Mouse (Mus musculus) hindbrain, embryonic 11.5 days (tissue): ENCODE results near the gene Zbtb3. TPM values are rescaled to one million over a fixed set of nuclear protein-coding genes. Genes with fewer than 3 reads are reported as not detected.
A peak's percentile ranks its signal among the peaks of the same experiment; 100 is the strongest.
"Not testable (repeated sequence)": the region's sequence is repeated elsewhere in the genome, so short reads cannot be mapped to it uniquely, and the experiment has no call there.

Source experiments
- ATAC-seq: fragments of 200-750 bp; cut with Nextera tagmentation; 2 replicates; pipeline ENCODE4 v1.8.0; 2017; ENCODE audit warnings: mild to moderate bottlenecking, moderate TSS enrichment, moderate library complexity; ENCODE audit not compliant: low FRiP score
- DNase-seq: peaks from one replicate; pipeline ENCODE4 v3.0.0-alpha.2; 2015; ENCODE audit warnings: low spot score
- H3K27ac ChIP-seq: fragments of 300-500 bp; sonication (generic); 2 replicates; pipeline ENCODE4 v1.5.1; 2014; ENCODE audit warnings: mild to moderate bottlenecking, low read depth, low read length
- H3K27me3 ChIP-seq: fragments of 300-500 bp; sonication (generic); 2 replicates; pipeline ENCODE4 v1.6.1; 2014; ENCODE audit warnings: mild to moderate bottlenecking, low read length, moderate library complexity, mixed read lengths; ENCODE audit not compliant: control insufficient read depth, insufficient read depth
- H3K36me3 ChIP-seq: fragments of 300-500 bp; sonication (generic); 2 replicates; pipeline ENCODE4 v1.6.1; 2014; ENCODE audit warnings: mild to moderate bottlenecking, low read length, moderate library complexity, mixed read lengths; ENCODE audit not compliant: control insufficient read depth, insufficient read depth
- H3K4me1 ChIP-seq: fragments of 300-500 bp; sonication (generic); replicated peaks from 2 replicates; pipeline ENCODE4 v1.6.1; 2014; ENCODE audit warnings: low read length, mixed read lengths; ENCODE audit not compliant: control insufficient read depth, insufficient read depth
- H3K4me2 ChIP-seq: fragments of 300-500 bp; sonication (generic); replicated peaks from 2 replicates; pipeline ENCODE4 v1.6.1; 2014; ENCODE audit warnings: mild to moderate bottlenecking, low read depth, low read length
- H3K4me3 ChIP-seq: fragments of 300-500 bp; sonication (generic); 2 replicates; pipeline ENCODE4 v1.5.1; 2014; ENCODE audit warnings: low read depth, low read length
- H3K9ac ChIP-seq: fragments of 300-500 bp; sonication (generic); 2 replicates; pipeline ENCODE4 v1.6.1; 2014; ENCODE audit warnings: low read depth, low read length
- H3K9me3 ChIP-seq: fragments of 300-500 bp; sonication (generic); 2 replicates; pipeline ENCODE4 v1.6.1; 2016; ENCODE audit warnings: low read length; ENCODE audit not compliant: control insufficient read depth
- WGBS: fragments of 180-500 bp; shearing (Covaris S2); extraction: QIAGEN DNeasy Blood & Tissue Kit; methylation state at CpG from one replicate; pipeline ENCODE4 v1.1.7; 2014; 5-methylcytosine and 5-hydroxymethylcytosine counted together
- polyA plus RNA-seq: library from polyadenylated mRNA; unstranded; fragments of >200 nt; fragmentation: Nextera tagmentation; extraction: Ambion mirVana; gene quantifications from 2 replicates; pipeline ENCODE4 v1.2.1, GENCODE M21; 2014

Zbtb3 gene
- polyA plus RNA-seq, 1 experiment from 2014 or later: 7.5 TPM

DNA sequence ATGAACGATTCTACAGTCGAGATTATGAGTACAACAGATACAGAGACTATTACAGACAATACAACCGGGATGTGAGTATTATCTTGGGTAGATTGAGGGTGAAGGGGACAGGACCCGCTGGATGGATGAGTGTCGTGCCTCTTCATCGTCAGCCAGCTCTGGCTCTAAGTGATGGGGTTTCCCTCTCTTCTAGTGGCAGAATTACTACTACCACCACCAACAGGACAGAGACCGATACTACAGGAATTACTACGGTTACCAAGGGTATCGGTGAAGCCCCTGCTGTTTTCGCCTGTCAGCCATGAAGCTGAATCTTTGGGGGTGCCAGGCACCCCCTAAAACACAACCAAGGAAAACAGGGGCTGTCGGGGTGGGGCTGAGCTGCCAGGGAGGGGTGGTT, 28.9 kb downstream of the Zbtb3 start:
- Histone ChIP-seq H3K4me1 (no peaks in the 10 kb centered on the region), H3K4me3 (no peak overlapping the region), H3K4me2 (no peak overlapping the region), H3K27ac (no peak overlapping the region), H3K36me3 (peaks cover 31% of the 10 kb centered on the region), H3K27me3 (no peaks in the 10 kb centered on the region), H3K9ac (no peak overlapping the region), H3K9me3 (no peaks in the 10 kb centered on the region)
- ATAC-seq (no peak), DNase-seq (no peak)
- WGBS: 89% methylated on average over 11 of the region's 11 CpGs

DNA sequence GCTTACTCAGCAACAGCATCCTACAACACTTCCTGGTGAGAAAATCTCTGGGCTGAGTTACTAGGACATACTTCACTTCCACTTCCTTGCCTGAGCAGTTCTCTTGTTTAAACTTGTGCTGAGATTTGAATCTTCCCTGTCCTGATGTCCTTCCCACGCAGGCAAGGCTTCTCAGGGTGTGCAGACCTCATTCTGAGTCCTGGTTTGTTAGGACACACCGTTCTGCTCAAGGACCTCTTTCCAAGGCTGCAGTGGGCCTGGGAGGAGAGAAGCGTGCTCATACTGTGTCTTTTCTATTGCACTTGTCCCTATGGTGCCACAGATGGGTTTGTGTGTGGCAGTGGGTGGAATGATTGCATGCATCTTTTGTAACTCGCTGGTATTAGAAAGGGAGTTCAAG, 30.6 kb downstream of the Zbtb3 start:
- no peak overlapping the region for H3K4me2 ChIP-seq
- no peak for DNase-seq
- WGBS: 92% methylated on average over 4 of the region's 4 CpGs
- H3K27ac ChIP-seq: no peak overlapping the region
- H3K9me3 ChIP-seq: no peaks in the 10 kb centered on the region
- H3K4me3 ChIP-seq: no peak overlapping the region
- no peaks in the 10 kb centered on the region for H3K27me3 ChIP-seq
- H3K36me3 ChIP-seq: peaks cover 22% of the 10 kb centered on the region
- H3K4me1 ChIP-seq: no peaks in the 10 kb centered on the region
- no peak overlapping the region for H3K9ac ChIP-seq
- no peak for ATAC-seq

GRCm38 (mm10) chr19:8836327-8836726, 34.0 kb downstream of the Zbtb3 start:
- H3K9ac ChIP-seq, H3K27me3 ChIP-seq, H3K9me3 ChIP-seq, H3K4me2 ChIP-seq, ATAC-seq, H3K4me1 ChIP-seq, H3K4me3 ChIP-seq, DNase-seq, H3K27ac ChIP-seq, H3K36me3 ChIP-seq: not testable (repeated sequence)
- WGBS: 97% methylated on average over 10 of the region's 10 CpGs

GRCm38 (mm10) chr19:8837251-8837791, 35.0 kb downstream of the Zbtb3 start, which contains the start of gene Bscl2:
Gene Bscl2 (plus strand): TSS chr19:8837467.
- WGBS: under 1% methylated on average over 37 of the region's 38 CpGs
- H3K36me3 ChIP-seq: peaks cover 6% of the 10 kb centered on the region
- DNase-seq (peak; percentile 89), ATAC-seq (peak; percentile 74)
- H3K9ac ChIP-seq: peak within 1 kb of the TSS; percentile 76
- peak within 1 kb of the TSS; percentile 82 for H3K4me2 ChIP-seq
- peak within 1 kb of the TSS; percentile 97 for H3K27ac ChIP-seq
- H3K27me3 ChIP-seq: no peaks in the 10 kb centered on the region
- H3K4me3 ChIP-seq: peak within 1 kb of the TSS; percentile 48
- H3K4me1 ChIP-seq: peaks cover 6% of the 10 kb centered on the region; the same call in 1 of the 2 replicates
- H3K9me3 ChIP-seq: no peaks in the 10 kb centered on the region

DNA sequence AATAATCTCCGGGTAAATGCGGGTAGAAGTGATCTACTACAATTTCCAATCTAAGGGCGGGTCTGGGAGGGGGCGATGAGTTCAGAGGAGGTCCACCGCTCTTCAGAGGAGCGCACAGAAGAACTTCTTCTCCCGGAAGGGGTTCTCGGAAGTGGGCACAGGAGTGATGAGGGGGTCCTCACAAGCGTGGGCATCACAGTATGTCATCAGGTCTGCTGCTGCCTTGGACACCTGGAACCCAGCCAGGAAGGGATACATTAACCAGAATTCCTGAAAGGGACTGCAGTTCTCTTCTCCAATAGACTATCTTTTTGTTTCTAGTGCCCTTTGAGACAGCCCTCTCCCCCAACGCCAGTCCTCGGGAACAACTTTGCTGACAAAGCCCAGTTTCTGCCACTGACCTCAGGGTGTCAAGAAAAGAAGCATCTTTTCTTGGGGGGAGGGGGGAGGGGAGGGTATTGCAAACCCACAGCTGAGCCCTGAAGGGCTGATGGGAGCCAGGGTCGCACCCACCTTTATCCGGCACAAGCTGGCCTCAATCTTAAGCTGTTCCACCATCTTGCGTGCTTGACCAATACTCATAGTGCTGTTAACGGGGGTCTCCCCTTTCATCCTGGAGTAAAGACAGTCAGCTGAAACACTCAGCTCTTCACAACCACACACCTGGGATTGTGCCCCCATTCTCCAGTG, 35.8 kb downstream of the Zbtb3 start:
- H3K9me3 ChIP-seq: no peaks in the 10 kb centered on the region
- H3K4me3 ChIP-seq: peak overlapping the region; percentile 48
- DNase-seq (peak; percentile 58), ATAC-seq (peak; percentile 20; the same call in 1 of the 2 replicates)
- peak overlapping the region; percentile 97 for H3K27ac ChIP-seq
- H3K4me1 ChIP-seq: peaks cover 6% of the 10 kb centered on the region; the same call in 1 of the 2 replicates
- WGBS: 17% methylated on average over 15 of the region's 15 CpGs
- H3K36me3 ChIP-seq: peaks cover 3% of the 10 kb centered on the region; the same call in 1 of the 2 replicates
- H3K4me2 ChIP-seq: peak overlapping the region; percentile 82
- H3K27me3 ChIP-seq: no peaks in the 10 kb centered on the region
- H3K9ac ChIP-seq: peak overlapping the region; percentile 76

- Histone ChIP-seq H3K4me1 (peaks cover 6% of the 10 kb centered on the region; the same call in 1 of the 2 replicates), H3K36me3 (0 out of 2 replicates have a peak, but pooled peaks cover 3% of the 10 kb centered on the region), H3K4me2 (peak within 1 kb of the TSS; percentile 82), H3K27me3 (no peaks in the 10 kb centered on the region), H3K4me3 (peak within 1 kb of the TSS; percentile 48), H3K27ac (peak within 1 kb of the TSS; percentile 97), H3K9me3 (no peaks in the 10 kb centered on the region), H3K9ac (peak within 1 kb of the TSS; percentile 76)
- 40% methylated on average over 11 of the region's 11 CpGs for WGBS
- peak; percentile 81 for ATAC-seq
- DNase-seq: peak; percentile 80
Observed at GRCm38 (mm10) chr19:8839103-8839907, 37.0 kb downstream of the Zbtb3 start, which contains the start of gene Gng3. Gene Gng3 (minus strand): TSS chr19:8839194.

DNA sequence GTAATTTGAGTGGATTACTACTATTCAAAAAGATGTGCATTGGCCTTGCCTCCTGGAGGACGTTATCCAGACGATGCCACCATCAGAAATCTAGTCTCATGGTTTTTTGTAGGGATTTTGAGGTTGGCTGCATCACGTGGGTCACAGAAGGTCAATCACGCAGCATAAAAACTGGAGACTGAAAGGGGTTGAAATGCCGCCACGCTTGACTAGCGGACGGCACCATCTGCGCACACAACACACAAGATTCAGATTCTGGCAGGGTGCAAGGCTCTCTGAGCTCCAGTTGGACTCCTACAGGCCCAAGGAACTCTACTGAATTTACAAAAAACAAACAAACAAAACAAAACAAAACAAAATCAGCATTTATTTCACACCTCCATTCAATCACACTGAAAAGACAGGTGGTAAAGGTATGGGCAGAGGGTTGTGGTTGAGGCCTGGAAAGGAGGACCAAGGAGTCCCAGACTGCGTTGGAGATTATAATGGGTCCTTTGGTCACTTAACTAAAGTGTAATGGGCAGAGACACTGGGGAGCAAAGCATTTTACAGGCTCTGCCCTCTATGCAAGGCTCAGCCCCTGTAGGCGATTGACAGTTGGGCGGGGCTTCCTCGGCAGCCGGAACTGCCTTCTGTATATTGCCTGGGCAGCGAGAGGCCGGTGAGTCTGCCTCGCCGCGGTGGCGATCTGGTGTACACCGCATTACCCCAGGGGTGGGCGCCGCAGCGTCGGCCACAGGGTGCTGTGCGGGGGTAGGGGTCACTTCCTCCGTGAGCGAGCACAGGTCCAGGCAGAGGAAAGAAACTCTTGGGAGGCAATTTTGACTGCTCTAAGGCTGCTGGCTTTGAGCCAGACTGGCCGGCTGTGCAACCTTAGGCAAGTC, 37.8 kb downstream of the Zbtb3 start:
- H3K27ac ChIP-seq: peak overlapping the region; percentile 97
- H3K4me1 ChIP-seq: peaks cover 6% of the 10 kb centered on the region; the same call in 1 of the 2 replicates
- H3K4me2 ChIP-seq: peak overlapping the region; percentile 82
- DNase-seq (peak; percentile 74), ATAC-seq (peak; percentile 29)
- peak overlapping the region; percentile 56 for H3K9ac ChIP-seq
- H3K4me3 ChIP-seq: peak overlapping the region; percentile 48
- WGBS: 20% methylated on average over 29 of the region's 29 CpGs
- no peaks in the 10 kb centered on the region for H3K27me3 ChIP-seq
- H3K36me3 ChIP-seq: no peaks in the 10 kb centered on the region
- H3K9me3 ChIP-seq: no peaks in the 10 kb centered on the region

- Histone ChIP-seq H3K9ac (no peak overlapping the region), H3K4me3 (peak overlapping the region; percentile 48; the same call in 1 of the 2 replicates), H3K4me2 (peak overlapping the region; percentile 82), H3K9me3 (no peaks in the 10 kb centered on the region), H3K27me3 (no peaks in the 10 kb centered on the region), H3K4me1 (peaks cover 6% of the 10 kb centered on the region; the same call in 1 of the 2 replicates), H3K36me3 (no peaks in the 10 kb centered on the region), H3K27ac (0 out of 2 replicates have a peak overlapping the region, but pooled peaks have one; percentile 97)
- no peak for ATAC-seq
- 92% methylated on average over 7 of the region's 7 CpGs for WGBS
- DNase-seq: no peak
Observed at GRCm38 (mm10) chr19:8841012-8841411, 38.7 kb downstream of the Zbtb3 start.
